Mouse (Mus musculus) CD4-positive, CD25-positive, alpha-beta regulatory T cell, adult 4 months (primary cell): ENCODE results near the gene Panx2. TPM values are rescaled to one million over a fixed set of nuclear protein-coding genes. Genes with fewer than 3 reads are reported as not detected.

ENCODE experiments used
- ATAC-seq: one replicate; pipeline ENCODE4 v1.8.0; 2017
- polyA plus RNA-seq, 2 experiments: library from polyadenylated mRNA; unstranded; fragments of 100-300 nt; shearing (Covaris generic); gene quantifications; one replicate each; pipeline ENCODE4 v1.2.1; 2017

Panx2 gene
- polyA plus RNA-seq, result not detected

DNA sequence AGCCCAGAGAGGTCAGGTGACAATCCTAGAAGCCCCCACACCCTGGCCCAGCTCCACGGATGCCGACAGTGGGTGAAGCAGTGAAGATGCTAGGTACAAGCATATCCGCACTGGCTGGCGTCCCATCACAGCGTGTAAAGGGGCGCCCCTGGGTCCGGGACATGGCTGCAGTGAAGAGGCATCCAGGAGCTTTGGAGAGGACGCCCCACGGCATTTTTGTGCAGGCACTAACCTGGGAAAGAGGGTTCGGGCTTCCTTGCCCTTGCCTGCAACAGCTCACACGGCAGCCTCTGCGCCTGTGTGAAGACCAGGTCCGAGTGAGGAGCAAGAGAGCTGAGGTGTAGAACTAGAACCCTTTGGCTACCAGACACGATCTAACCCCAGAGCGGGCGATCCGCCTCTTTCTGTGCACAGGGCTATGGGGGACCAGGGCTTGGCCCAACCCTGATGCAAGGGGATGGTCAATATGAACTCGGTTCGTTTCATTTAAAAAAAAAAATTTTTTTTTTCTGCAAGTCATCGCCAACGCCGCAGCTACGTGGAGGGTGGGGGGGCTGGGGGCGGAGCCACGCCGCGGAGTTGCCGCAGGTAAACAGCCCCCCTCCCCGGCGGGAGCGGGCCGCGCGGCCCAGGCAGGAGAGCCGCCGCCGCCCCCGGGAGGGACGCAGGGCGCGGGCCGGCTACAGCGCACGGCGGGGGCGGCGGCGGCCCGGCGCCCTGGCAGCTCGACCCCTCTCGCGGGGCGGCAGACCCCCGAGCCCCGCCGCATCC, at the start of gene Panx2:
Gene Panx2 (plus strand): TSS at position 574 of the 771 bp plus-strand sequence.
- ATAC-seq, result no peak

DNA sequence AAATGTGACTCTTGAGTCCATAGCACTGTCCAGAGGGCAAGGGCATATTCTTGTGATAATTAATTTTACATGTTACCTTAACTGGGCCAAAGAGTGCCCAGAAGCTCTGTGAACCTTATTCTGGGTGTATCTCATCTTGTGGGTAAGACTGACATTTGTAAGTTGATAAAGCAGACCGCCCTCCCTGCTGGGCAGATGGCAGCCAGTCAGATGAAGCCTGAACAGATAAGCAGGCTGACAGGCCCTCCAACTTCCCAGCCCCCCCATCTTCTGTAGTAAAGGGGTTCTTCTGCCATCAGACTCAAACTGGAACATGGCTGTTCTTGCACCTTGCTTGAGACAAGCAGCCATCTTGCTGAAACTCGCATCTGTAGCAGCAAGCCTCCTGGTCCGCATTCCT, 42.8 kb upstream of the Panx2 start:
- no peak for ATAC-seq

DNA sequence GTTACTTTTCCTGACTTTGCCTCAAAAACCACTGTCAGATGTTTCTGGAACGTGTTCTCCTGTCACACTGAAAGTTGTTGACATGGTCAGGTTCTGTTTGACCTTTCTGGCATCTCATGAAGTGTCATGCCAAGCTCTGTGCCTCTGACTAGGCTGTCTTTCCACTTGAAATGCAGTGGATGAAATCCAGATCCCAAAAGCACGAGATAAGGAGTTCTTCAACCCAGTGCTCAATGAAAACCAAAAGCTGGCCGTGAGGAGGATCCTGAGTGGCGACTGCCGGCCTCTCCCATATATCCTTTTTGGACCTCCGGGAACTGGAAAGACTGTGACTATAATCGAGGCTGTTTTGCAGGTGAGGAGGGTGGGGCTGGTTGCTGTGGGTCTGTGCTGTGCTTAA, 39.4 kb upstream of the Panx2 start:
- no peak for ATAC-seq

DNA sequence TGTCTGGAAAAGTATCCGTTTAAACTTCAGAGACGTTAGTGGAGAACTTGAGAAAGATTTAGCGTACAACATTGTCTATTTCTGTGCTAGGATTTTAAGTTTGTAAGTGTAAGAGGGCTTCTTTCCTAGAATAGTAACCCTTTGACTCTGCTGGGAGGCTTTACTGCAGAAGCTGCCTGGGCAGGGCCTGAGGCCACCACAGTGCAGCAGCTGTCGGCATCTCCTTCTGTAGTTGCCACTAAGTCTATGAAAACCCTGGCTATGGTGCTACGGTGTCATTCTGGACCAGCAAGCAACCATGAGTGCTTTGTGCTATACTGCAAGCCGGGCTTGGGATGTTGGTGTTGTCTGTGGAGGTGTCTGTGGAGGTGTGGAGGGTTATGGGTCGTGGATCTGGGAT, 39.0 kb upstream of the Panx2 start:
- no peak for ATAC-seq

DNA sequence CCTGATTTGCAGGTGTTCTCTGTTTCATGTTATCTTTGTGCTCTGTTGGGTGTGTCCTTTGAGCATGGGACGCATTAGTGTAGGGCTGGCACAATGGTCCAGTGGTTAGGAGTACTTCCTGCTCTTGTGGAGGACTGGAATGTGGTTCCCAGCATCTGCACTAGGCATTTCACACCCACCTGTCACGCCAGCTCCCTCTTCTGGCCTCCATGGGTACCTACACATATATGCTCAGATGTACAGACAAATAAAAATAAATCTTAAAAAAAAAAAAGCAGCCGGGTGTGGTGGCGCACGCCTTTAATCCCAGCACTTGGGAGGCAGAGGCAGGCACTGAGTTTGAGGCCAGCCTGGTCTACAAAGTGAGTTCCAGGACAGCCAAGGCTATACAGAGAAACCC, 15.2 kb upstream of the Panx2 start:
- ATAC-seq, result no peak

DNA sequence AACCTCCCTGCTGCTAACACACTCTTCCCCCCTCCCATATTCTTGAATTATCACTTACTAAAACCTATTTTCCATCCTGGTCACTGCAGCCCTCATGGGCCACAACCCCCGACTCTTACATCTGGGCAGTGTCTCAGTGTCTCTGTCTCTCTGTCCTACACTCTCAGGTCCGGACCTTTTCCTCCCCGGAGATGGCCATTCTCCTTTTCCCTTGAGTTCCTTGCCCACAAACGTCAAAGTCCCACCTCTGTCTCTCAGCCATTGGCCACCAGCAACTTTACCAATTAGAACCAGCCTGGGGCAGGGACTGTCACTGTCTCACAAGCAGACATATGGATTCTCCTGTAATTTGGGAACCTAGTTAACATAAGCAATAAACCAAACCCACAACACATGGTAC, 13.2 kb upstream of the Panx2 start:
- ATAC-seq, result no peak

DNA sequence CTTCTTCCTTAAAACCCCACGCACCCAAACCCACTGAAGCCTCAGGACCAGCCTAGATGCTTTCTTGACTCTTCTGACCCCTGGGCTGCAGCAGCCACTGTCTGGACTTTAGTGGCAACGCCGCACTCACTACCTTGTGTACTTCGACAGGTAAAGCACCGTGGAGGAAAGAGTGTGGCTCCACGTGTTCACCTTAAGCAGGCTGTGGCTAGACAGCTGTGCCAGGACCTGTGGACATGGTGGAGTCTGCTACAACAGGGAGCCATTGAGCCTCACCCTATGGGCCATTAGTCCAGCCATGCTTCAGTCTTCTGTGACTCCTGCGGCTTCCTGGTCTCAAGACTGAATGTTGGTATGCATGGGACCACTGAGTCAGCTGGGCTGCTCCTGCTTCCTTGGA, 4.9 kb upstream of the Panx2 start:
- ATAC-seq, result no peak

DNA sequence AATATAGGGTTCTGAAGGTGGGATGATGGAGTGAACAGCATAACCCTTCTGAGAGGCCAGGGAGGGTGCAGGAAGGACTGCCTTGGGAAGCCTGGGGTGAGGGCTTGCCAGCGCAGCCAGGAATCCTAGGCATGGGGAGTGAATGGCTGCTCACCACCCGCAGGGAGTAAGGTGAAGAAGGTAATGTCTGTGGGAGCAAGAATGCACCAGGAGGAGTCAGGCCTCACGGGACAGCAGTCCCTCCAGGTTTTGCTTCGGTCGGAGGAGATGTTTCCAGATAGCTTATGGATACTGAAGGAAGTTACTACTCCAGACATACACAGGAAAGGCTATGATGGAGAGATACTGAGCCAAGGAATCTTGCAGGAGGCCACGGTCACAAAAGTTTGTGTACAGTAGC, 798 bp upstream of the Panx2 start:
- ATAC-seq, result no peak

DNA sequence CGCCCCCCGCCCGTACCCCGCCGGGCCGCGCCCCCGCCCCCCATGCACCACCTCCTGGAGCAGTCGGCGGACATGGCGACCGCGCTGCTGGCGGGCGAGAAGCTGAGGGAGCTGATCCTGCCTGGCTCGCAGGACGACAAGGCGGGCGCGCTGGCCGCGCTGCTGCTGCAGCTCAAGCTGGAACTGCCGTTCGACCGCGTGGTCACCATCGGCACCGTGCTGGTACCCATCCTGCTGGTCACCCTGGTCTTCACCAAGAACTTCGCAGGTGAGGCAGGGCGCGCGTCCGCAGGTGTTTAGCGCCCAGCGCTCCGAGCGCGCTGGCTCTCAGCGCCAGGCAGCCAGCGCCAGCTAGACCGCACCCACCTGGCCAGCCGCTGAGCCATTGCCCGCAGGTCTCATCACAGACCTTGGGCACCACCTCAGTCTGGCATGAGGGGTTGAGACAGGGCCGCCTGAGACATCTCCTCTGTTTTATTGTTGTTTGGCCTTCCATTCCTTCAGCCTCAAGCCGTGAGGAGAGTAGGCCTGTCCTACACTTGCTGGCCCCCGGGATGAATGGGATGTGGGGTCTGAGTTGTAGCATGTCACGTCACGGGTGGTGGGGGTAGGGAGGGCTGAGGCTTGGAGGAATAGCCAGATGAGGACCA, 623 bp downstream of the Panx2 start:
- no peak for ATAC-seq

DNA sequence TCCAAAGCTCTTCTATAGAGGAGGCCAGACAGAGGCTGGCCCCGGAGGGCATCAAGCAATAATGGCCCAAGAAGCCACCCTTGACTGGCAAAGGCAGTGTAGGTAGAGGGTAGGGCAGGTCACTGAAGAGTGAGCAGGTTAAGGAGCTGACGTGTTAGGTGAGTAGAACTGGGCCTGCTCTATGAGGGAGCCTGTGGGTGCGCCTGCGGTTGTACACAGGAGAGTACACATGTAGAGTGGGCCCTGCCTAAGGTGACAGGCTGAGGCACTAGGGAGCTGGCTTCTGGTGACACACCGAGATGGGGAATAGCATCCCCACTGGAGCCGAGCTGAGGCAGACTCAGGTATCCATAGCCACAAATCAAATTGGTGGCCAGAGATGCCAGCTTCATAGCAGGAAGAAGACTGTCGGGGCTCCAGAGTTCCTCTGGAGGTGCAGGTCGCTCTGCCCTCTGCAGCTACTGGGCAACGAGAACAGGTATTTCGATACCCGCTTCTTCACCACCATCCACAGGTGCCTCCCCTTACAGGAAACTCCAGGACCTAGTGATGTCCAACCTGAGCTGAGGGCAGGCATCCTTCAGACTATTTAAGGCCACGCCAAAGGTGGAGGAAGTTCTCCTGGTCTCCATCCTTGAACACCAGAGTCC, 1.4 kb downstream of the Panx2 start:
- ATAC-seq, result no peak

DNA sequence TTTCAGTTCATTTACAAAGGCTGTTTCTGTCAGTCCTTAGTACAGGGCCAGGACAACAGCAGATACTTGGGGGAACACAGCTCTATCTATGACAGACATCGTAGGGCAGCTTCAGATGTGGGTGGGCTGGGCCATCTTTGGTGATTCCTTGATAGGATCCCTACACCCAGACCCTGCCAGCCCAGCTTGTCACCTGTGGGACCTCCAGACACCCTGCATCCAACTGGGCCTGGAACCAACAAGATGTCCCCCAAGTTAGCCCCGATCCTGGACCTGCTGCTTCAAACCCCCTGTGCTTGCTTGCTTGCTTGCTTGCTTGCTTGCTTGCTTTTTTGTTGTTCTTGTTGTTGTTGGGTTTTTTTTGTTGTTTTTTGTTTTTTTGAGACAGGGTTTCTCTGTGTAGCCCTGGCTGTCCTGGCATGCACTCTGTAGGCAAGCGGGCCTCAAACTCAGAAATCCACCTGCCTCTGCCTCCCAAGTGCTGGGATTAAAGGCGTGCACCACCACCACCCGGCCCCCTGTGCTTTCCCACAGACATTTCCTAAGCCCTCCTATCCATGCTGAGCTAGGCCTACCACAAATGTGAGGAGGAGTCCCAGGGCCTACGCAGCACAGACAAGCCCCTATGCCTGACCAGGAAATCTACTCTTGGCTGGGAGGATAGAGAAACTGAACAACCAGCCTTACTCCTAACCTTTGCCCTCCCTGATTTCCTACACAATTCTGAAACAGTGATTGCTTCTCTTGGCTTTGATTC, 2.4 kb downstream of the Panx2 start:
- no peak for ATAC-seq

DNA sequence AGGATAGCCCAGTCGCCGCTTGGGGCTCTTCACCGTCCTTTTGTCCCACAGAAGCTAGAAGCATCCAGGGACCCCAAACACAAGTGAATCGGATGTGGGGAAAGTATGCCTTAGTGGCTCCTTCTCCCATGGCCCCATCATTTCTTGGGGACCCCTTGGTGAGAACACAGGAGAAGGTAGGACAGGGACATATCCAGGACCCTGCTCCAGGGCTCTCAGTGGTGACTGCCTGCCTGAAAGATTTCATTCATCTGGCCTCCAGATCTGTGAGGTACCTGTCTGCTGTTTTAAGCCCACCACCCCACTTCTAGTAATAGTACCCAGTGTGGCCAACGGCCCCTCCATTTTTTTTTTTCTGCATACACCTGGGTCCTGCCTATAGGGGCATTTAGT, 3.0 kb downstream of the Panx2 start:
- no peak for ATAC-seq

DNA sequence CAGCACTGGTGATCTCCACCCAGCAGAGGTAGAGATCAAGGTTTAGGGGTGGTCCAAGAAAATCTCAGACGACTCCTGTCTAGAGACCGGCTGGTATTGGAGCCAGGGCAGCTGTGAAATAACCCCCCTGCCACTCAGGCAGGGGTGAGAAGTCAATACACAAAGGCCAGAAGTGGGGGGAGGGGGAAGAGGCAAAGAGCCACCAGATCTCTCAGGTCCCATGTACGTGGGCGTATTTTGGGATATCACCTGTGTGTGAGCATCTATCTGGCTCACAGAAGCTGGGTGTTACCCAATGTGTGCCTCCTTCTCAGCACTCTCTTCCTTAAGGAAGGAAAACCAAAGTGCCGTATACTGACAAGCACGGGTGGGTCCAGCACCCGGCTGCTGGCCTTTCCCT, 3.5 kb downstream of the Panx2 start:
- no peak for ATAC-seq

DNA sequence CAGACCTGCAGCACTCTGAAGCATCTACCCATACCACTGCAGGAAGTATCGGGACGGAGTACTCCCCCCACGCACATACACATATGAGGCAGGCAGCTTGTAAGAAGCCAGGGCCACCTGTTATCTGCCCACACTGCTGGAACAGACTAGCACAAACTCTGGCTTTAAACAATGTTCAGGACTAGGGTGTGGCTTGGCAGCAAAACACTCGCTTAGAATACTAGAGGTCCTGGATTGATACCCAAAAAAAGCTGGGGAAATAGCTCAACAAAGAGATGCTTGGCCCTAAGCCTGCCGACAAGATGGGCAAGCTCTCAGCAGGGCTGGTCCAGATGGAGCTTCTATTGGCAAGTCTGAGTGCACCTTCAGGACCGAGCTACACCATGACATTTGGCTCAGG, 4.0 kb downstream of the Panx2 start:
- no peak for ATAC-seq

DNA sequence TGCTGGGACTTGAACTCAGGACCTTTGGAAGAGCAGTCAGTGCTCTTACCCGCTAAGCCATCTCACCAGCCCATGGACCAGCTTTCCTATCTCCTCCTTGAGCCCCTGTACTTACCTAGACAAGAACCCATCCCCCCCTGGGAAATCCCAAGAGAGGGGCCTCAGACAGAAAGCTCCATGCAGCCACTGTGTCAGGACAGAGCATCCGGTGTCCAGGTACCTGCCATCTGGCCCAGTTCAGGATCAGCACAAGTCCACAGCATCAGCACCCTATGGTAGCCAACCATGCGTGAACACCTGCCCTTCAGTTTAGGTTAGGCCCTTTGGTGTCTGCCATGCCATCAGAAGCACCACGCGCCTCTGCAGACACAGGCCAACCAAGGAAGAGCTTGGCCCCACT, 5.4 kb downstream of the Panx2 start:
- ATAC-seq, result no peak

DNA sequence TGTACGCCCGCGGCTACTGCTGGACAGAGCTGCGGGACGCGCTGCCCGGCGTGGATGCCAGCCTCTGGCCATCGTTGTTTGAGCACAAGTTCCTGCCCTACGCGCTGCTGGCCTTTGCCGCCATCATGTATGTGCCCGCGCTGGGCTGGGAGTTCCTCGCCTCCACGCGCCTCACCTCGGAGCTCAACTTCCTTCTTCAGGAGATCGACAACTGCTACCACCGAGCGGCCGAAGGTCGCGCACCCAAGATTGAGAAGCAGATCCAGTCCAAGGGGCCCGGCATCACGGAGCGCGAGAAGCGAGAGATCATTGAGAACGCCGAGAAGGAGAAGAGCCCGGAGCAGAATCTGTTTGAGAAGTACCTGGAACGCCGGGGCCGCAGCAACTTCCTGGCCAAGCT, 8.1 kb downstream of the Panx2 start:
- ATAC-seq, result no peak

DNA sequence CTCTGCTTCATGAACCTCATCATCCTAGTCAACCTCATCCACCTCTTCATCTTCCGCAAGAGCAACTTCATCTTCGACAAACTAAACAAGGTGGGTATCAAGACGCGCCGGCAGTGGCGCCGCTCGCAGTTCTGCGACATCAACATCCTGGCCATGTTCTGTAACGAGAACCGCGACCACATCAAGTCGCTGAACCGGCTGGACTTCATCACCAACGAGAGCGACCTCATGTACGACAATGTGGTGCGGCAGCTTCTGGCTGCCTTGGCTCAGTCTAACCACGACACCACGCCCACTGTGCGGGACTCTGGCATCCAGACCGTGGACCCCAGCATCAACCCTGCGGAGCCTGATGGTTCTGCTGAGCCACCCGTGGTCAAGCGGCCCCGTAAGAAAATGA, 8.7 kb downstream of the Panx2 start:
- ATAC-seq, result no peak

DNA sequence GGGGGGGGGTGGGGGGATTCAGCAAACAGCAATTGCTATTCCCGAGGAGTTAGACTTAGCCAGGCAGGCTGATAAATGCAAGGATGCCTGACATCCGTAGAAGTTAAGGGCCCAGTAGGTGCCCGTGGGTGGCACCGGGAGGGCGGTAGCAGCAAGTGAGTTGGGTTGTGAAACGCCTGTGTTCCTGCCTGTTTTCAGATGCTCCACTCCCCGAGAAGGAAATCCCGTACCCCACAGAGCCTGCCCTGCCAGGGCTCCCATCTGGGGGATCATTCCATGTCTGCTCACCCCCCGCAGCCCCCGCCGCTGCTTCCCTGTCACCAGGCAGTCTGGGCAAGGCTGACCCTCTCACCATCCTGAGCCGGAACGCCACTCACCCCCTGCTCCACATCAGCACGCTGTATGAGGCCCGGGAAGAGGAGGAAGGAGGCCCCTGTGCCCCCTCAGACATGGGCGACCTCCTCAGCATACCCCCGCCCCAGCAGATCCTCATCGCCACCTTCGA, 9.9 kb downstream of the Panx2 start:
- ATAC-seq, result no peak

DNA sequence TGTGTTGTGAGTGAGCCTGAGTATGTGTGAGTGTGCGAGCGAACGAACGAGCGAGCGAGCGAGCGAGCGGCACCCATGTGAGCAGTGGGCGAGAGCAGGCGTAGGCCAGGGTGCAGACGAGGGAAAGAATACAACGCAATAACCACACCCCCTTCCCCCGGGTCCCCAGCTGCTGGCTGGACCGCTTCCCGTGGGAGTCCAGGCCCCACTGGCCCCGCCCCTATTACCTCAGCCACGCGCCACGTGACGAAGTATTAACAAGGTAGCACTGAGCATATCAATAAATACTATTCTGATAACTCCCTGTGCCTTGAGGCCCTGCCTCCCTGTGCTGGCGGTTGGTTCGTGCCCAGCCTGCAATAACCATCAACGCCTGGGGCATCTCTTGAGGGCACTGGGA, 11.1 kb downstream of the Panx2 start:
- no peak for ATAC-seq

DNA sequence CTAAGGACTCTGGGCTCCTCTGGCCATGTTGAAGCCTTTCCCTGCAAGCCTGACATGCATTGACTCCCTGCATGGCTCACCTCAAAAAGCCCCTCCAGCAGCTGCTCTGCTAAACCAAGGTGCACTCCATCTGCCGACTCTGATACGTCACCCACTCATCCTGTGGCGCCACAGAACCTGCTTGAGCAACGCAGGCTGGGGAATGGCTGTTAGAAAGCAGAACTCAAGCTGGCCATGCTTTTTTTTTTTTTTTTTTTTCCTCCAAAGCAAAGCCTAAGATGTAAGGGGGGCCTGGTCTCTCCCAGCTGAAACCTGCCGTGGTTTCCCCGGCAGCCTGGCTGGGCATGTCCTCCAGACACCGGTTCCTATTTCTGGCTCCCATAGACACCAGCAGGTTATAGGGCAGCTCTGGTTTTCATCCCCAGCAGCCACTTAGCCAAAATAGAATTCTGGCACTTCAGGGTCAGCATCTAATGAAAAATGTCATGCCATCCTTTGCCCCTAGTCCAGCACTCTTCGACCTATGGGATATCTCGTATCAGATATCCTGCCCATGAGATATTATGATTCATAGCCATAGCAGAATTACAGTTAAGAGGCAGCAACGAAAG, 14.6 kb downstream of the Panx2 start:
- no peak for ATAC-seq

DNA sequence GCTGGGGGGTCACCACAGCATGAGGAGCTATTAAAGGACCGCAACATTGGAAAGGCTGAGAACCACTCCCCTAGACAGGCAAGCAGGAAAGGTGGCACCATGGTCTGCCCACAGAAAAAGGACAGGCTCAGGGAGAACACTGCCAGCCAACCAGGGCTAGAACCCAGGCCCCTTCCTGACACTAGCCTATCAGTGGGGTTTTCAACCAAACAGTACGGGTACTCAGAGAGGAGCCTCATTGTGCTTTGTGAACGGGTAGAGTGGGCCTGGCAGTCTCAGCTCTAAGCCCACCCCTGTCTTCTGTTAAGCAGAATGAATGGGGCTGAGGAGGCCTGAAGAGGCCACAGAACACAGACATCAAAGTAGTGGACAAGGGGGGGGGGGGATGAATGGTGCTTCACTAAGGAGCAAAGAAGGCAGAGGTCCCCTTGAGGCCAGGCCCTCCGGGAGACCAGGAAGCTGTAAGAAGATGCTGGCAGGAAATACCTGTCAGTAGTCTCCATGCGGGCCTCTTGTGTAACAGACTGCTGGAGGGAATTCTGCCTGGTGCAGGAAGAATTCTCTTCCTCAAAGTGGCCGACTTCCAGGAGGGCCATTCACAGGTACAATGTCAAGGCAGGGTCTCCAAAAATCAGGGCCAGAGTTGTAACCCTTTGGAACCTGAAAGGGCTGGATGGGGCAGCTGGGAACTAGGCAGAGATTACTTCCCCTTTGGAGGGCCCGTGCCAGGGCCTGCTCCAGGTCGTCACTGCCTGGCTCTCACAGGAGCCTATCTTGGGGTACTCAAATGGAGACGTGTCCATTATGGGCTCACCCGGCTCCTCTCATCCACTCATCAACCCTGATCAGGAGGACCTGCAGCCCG, 15.3 kb downstream of the Panx2 start, which contains the start of gene Trabd:
Gene Trabd (plus strand): TSS at position 512 of the 865 bp plus-strand sequence.
- ATAC-seq, result no peak
